Comparison of ENCODE assay signal across 8 mouse cellular contexts in genomic region chr2:181591528-181592085, GRCm38 (mm10). TPM values are rescaled to one million over a fixed set of nuclear protein-coding genes. Genes with fewer than 3 reads are reported as not detected.
DNase-seq lines count a peak whose midpoint lies in the region; ATAC-seq lines count a peak whose summit lies in the region.

TSS of gene Prpf6 (plus strand) at chr2:181591868.

- no peak for ATAC-seq in frontal cortex, adult (ENCODE audit: low TSS enrichment)
- peak; percentile 6; the same call in 1 of the 2 replicates for ATAC-seq in forebrain, embryonic 14.5 days
- ATAC-seq in midbrain, embryonic 12.5 days (ENCODE audit: low FRiP score, low read depth), result peak; percentile 14; the same call in 1 of the 2 replicates

- peaks cover 52% of the 10 kb centered on the region for H3K36me3 ChIP-seq in forebrain, embryonic 14.5 days (ENCODE audit: control insufficient read depth, insufficient read depth, low read length)
- peaks cover 58% of the 10 kb centered on the region for H3K36me3 ChIP-seq in hindbrain, embryonic 10.5 days
- peaks cover 51% of the 10 kb centered on the region for H3K36me3 ChIP-seq in midbrain, embryonic 12.5 days

- WGBS in forebrain, embryonic 14.5 days, result 15% methylated on average over 5 of the region's 5 CpGs
- WGBS in hindbrain, embryonic 10.5 days, result 13% methylated on average over 5 of the region's 5 CpGs
- 22% methylated on average over 5 of the region's 5 CpGs for WGBS in midbrain, embryonic 12.5 days

- peaks cover 12% of the 10 kb centered on the region for H3K4me1 ChIP-seq in forebrain, embryonic 14.5 days (ENCODE audit: control insufficient read depth, insufficient read depth, low read length)
- H3K4me1 ChIP-seq in hindbrain, embryonic 10.5 days (replicated peaks), result peaks cover 29% of the 10 kb centered on the region
- peaks cover 19% of the 10 kb centered on the region for H3K4me1 ChIP-seq in midbrain, embryonic 12.5 days

- peak within 1 kb of the TSS; percentile 97 for H3K9ac ChIP-seq in forebrain, embryonic 14.5 days (ENCODE audit: low read length)
- H3K9ac ChIP-seq in midbrain, embryonic 12.5 days (replicated peaks), result peak within 1 kb of the TSS; percentile 93

- H3K27ac ChIP-seq in forebrain, embryonic 14.5 days (ENCODE audit: low read depth, low read length), result peak within 1 kb of the TSS; percentile 87
- peak within 1 kb of the TSS; percentile 96 for H3K27ac ChIP-seq in hindbrain, embryonic 10.5 days
- H3K27ac ChIP-seq in midbrain, embryonic 12.5 days (replicated peaks), result peak within 1 kb of the TSS; percentile 74

- DNase-seq in frontal cortex, adult 2 months (ENCODE audit: extremely low spot score in 1 of 2, low spot score in 1 of 2), result no peak
- peak; percentile 42 for DNase-seq in ZHBTc4 (ENCODE audit: low read depth, low spot score)
- DNase-seq in forebrain, embryonic 14.5 days (ENCODE audit: low spot score), result no peak
- no peak for DNase-seq in hindbrain, embryonic 10.5 days (ENCODE audit: low spot score)
- peak in 1 of 2 experiments; percentile 37 for DNase-seq in left cerebral cortex, postnatal 10 days (ENCODE audit: extremely low spot score in 1 of 2, low spot score in 2 of 2)
- DNase-seq in c-Kit-positive CD71-positive TER-119-positive erythroid progenitor cells, embryonic 14.5 days (ENCODE audit: low spot score), result no peak

- peak within 1 kb of the TSS; percentile 84 for H3K4me2 ChIP-seq in forebrain, embryonic 14.5 days (ENCODE audit: low read length)
- H3K4me2 ChIP-seq in midbrain, embryonic 12.5 days (replicated peaks), result peak within 1 kb of the TSS; percentile 80

- H3K27me3 ChIP-seq in forebrain, embryonic 14.5 days (replicated peaks; ENCODE audit: control insufficient read depth, insufficient read depth, low read length), result no peaks in the 10 kb centered on the region
- H3K27me3 ChIP-seq in hindbrain, embryonic 10.5 days (ENCODE audit: insufficient read depth, poor library complexity, severe bottlenecking), result no peaks in the 10 kb centered on the region
- H3K27me3 ChIP-seq in midbrain, embryonic 12.5 days, result no peaks in the 10 kb centered on the region

- intact Hi-C loops in left cerebral cortex, postnatal 10 days (cut with DNase I), result no loop called here

- peak within 1 kb of the TSS; percentile 97 for H3K4me3 ChIP-seq in forebrain, embryonic 14.5 days (ENCODE audit: low read depth, low read length)
- peak within 1 kb of the TSS; percentile 88 for H3K4me3 ChIP-seq in hindbrain, embryonic 10.5 days
- H3K4me3 ChIP-seq in midbrain, embryonic 12.5 days, result peak within 1 kb of the TSS; percentile 98

- H3K9me3 ChIP-seq in forebrain, embryonic 14.5 days (replicated peaks; ENCODE audit: control insufficient read depth, low read length), result no peaks in the 10 kb centered on the region
- H3K9me3 ChIP-seq in hindbrain, embryonic 10.5 days, result no peaks in the 10 kb centered on the region
- no peaks in the 10 kb centered on the region for H3K9me3 ChIP-seq in midbrain, embryonic 12.5 days

RNA-seq across cellular contexts. Expression of gene Prpf6, which starts in this region (rescaled TPM):
- 35.7 and 38.0 TPM in 2 replicates for polyA plus RNA-seq in frontal cortex, adult 2 months (2012; rRNA removed)
- polyA plus RNA-seq in forebrain, embryonic 14.5 days (2014; fragmentation: Nextera tagmentation; extraction: Ambion mirVana), result 57.2 and 62.3 TPM in 2 replicates
- 65.0 and 77.1 TPM in 2 replicates for polyA plus RNA-seq in hindbrain, embryonic 10.5 days (2016; fragmentation: Nextera tagmentation; extraction: Ambion mirVana)
- total RNA-seq in left cerebral cortex, postnatal 10 days (2021), result 10 to 100 TPM; 44.9 to 48.8 TPM
- polyA plus RNA-seq in midbrain, embryonic 12.5 days (2016; fragmentation: Nextera tagmentation; extraction: Ambion mirVana), result 75.2 and 80.5 TPM in 2 replicates
